Mouse (Mus musculus) thymus, postnatal 14 days (tissue): ENCODE measurements at regions not wholly inside any gene's neighbourhood (a gene's known extent, or its start where the extent isn't known, plus 50 kb on each side); places are given as distances from the start of the nearest gene placed in this dataset.

Source experiments
- DNase-seq: peaks from one replicate; pipeline ENCODE4 v3.0.0; 2021

DNA sequence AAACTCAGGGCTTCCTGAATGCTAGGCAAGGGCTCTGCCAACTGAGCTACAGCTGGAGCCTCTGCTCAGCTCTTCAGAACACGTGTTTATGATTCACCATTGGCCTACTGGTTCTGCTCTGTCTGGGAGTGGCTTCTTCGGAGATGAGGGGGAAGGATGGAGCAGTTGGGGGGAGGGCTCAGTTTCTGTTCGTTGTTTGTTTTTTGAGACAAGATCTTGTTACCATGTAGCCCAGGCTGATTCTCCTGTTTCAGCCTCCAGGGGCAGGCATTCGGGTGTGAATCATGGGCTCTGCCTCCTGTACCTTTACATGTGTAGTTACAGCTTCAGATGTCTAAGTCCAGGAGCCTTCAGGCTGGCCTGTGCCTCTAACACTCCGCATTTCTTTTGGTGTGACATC lies 285.3 kb upstream of the Gadl1 start:
- peak; percentile 67 for DNase-seq

DNA sequence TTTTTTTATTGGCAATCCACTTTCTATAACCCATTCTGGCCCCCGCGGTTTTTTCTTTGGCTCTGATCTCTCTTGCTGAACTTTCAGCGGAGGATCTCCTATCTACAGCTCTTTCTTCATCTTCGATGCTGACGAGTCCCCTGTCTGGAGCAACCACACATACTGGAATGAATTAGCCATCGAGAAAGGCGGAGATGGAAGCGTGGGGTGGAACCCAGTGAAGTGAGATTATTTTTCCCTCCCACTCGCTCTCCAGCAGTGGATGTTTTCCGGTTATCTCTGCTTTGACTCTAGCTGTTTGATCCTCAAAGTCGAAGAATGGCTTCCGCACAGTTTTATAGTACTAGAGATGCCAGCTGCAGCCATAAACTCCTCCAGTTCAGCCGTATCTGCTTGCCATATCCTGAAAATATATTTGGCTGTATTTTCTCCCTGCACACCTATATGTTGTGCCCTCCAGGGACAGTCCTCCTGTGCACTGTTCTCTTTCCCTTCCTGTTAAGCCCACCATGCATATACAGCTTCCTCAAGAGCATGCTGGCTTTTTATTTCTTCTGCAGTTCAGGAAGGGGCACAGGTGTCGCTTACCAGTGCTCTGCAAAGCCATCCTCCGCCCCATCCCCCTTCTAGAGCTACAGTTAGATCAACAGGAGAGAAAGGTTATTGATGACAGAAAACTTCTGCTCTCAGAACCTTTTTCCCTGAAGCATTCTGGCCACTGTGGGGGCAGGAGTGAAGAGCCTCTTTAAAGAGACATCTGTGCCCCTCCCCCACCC lies 284.3 kb upstream of the Gadl1 start:
- peak; percentile 73 for DNase-seq

DNA sequence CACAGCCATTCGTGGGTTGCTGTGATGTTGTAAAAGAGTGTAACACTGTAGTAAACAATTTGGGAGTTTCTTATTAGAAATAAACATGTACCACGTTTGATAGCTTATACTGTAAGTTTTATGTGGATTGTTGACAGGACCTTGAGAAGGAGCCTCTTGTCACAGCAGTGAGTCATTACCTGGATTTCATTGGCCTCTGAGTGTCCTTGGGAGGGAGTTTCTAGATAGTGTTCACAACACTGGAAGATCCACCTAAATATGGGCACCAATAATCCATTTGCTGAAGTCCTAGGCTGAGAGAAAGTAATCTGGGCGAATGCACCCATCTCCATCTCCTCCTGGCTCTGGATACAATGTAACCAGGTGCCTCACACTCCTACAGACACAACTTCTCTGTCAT lies 281.7 kb upstream of the Gadl1 start:
- no peak for DNase-seq

DNA sequence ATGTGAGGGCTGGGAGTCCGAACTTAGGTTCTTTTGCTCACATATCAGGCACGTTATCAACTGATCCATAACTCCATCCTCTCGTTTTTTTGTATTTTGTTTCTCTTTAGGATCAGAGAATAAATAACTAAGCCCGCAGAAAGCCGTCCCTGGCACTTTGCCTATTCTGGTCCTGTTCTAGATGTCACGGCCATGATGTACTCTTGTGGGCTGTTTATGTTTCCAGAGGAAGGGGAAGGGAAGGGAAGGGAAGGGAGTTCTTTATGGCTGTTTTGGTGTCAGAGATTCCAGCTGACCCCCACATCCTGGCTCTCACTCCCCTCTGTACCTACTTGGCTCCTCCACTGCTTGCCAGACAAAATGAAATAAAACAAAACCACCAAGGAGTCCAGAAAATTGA lies 272.1 kb upstream of the Gadl1 start:
- DNase-seq, result no peak

DNA sequence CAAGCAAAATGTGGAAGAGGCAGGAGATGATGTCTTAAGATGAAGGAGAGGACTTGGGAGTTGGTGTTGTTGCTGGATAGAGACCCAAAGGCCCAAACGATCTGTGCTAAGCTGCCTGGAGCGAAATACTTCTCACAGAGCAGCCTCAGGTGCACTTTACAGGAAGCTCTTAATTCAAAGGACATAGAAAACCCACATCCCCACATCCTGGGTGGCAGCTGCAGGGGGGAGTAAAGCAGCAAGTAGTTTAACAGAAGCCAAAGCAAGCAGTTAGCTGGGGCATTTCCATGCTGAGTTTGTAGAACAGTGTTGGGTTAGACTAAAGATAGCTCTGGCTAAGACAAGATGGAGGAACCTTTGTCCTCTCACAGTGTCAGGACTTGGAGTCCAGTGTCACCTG lies 268.5 kb upstream of the Gadl1 start:
- peak; percentile 65 for DNase-seq

DNA sequence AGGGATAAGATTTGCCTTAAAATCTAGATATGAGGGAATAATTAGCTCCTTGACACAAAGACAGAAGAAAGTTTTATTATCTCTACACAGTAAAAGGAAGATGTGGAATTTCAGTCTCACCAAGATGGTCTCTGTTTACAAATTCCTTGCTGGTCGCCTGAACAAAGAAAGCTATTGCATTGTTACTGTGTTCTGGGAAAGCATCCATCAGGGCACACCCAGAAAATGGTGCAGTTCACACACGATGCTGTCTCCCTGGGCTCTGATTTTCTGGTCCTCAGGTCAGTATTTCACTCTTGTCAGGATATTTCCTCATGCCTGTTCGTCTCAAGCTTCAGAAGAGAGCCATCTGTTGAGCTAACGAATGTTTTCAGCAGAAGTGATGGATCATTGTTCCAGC lies 267.2 kb upstream of the Gadl1 start:
- DNase-seq, result no peak

DNA sequence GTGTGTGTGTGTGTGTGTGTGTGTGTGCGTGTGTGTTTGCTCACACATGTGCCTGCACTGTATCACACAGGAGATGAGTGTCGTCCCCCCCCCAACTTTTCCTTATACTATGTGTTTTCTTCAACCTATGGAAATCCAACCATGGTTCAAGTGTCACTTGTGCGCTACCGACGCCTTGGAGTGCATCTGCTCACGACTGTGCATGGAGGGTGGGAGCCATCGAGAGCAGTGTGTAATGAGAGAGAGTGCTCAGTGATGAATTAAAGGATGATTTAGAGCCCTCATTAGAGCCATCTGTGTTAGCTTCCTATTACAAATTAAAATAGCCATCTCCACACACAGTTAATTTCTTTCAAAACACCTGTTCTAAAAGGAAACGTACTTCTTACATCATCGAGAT lies 264.3 kb upstream of the Gadl1 start:
- DNase-seq, result no peak

DNA sequence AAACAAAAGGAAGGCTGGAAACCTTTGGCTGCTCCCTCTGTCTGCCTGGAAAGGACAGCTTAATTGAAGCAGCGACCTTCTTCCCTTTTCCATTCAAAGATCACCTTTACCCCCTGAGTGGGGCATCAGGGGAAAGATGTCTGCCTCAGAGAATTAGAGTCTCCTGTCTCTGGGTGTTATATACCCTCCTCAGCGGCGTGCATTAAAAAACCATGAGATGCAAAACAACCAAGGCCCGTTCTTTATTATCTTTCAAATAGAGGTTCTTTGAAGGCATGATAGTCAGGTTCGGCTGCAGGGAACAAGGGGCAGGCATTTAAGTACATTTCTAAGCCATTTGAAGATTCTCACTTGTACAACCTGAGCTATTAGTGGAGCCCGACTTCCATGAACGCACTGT lies 263.0 kb upstream of the Gadl1 start:
- no peak for DNase-seq

DNA sequence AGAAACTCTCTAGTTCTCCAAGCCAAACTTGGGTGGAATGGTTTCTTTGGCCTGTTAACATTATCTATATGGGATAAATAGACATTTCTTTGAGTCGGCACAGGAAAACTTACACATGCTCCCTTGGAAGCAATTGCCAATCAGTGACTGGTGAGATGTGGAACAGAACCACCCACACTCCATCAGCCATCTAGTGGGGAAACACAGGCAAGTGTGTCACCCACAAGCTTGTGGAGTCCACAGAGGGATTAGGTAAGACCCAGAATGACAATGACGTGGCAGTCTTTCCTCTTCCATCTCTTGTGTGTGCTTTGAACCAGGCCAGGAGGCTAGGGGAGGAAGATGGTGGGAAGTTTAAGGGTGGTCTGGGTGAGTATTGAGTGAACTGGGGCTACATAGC lies 257.5 kb upstream of the Gadl1 start:
- no peak for DNase-seq

DNA sequence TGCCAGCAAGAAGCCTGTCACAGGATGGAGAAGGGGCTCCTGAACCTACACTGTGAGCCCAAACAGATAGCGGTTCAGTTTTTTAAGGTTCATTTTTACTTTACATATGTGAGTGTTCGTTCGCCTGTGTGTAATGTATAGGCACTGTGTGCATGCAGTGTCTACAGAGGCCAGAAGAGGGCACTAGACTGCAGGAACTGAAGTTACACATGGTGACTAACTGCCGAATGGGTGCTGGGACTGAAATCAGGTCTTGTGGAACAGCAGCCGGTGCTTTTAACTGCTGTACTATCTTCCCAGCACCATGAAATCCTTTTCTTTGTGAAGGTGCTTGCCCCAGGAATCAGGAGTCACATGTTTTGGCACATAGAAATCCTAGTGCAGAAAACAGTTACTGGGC lies 256.1 kb upstream of the Gadl1 start:
- DNase-seq, result no peak

DNA sequence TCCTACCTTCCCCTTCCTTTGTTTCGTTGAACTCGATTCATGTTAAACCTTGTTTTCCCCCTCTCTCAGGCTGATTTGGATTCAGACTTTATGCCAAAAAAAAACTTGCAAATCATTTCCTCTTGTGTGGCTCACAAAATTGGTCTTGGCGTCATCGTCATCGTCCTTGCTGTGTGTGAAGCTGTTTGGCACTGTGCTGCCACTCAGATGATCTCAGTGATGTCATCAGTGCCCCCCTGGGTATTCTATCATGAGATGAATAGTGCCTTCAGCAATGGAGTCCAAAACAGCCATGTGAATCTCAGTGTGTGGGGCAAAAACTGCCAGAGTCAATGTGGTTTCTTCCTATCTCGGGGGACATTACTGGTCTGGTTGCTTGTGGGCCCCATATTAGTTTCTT lies 254.3 kb upstream of the Gadl1 start:
- DNase-seq, result no peak

DNA sequence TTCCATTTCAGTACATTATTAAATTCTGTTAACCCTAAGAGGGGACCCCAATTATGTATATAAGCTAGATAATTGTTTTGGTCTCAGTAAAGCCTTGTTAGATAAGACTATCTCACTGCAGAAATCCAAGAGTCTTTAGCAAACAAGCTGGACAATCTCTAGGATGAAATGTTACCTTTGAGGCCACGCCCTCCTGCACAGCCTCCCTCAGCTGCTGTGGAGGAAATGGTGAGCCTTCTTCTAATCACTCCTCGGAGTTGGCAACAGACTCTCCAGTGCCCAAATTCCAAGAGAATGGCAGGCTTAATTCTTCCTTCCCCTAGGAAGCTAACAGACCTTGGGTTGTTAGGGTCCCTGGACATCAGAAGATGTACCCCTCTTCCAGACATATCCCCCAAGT lies 252.7 kb upstream of the Gadl1 start:
- no peak for DNase-seq

DNA sequence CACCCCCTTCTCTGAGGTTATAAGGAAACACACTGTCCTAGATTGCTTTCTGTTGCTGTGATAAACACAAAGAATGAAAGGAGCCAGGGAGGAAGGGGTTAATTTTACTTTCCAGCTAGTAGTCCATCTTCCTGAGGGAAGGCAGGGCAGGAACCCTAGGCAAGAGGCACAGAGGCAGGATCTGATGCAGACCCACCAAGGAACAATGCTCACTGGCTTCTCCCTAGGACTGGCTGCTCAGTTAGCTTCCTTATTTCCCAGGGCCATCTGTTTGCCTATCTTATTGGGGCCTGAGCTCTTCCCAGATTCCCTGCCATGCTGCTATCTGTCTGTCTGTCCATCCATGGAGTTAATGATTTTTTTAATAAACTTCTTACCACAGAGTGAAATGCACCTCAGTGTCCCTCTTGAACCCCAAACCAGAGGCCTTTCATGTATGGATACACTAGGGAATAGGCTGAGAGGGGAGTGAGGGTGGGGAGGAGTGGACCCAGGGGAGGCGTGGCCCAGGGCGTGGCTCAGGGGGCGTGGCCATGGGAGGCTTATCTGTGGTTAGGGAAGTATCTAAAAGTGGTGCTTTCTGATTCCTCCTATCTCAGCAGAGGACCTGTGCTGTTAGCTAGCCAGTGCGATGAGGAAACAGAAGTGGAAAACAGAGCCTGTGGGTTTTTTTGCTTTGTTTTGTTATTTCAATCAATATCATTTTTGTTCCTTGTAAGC lies 252.1 kb upstream of the Gadl1 start:
- DNase-seq, result no peak

DNA sequence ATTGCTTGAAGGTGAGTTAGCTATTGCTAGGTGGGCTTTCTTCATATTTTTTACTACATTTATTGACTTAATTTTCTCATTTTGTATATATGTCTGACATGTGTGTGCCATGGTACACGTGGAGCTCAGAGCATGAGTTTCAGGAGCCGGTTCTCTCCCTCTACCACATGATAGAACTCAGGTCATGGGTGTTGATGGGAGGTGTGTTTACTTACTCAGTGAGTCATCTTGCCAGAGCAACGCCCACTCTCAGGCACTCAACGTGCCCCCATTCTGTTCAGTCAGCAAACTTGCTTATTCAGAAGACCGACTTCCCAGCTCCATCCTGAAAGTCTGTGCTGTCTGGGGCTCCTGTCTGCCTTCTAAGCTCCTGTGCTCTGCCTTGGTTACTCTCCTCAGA lies 250.8 kb upstream of the Gadl1 start:
- DNase-seq, result no peak

DNA sequence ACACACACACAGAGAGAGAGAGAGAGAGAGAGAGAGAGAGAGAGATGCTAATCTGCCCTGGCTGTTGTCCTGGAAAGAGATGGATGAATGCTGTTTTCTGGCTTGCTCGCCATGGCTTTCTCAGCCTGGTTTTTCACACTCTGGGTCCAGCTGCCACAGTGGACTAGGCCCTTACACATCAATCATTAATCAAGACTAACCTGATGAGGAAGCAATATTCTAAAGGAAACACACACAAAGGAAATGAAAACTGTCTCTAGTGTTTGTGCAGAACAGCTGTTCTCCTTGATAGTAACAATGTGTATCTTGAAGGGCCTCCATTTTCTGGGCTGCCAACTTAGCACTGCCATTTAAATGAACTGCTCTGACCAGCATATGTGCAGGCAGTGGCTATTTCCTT lies 248.9 kb upstream of the Gadl1 start:
- DNase-seq, result no peak

DNA sequence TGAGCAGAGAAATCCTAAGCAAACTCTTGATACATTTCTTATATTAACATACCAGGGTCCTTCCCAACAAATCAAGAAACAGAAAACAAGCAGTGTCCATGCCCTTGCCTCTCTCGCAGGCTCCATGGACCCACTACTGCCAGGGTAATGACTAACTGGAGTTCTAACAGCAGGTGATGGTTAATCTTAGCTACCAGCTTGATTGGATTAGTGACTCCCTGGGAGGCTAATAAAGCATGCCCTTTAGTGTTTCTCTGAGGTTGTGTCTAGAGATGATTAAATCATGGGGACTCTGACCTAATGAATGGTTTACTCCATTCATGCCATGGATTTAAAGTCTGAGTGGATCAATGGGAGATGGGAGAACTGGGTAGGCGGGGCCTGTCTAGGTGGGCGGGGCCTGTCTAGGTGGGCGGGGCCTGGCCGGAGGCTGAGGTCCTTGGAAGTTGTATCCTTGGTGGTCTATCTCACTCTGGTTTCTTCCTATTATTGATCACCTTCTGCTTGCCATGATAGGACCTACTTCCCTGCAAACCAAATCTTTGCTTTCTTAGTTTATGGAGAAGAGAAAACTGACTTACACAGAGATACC lies 247.3 kb upstream of the Gadl1 start:
- DNase-seq, result no peak

DNA sequence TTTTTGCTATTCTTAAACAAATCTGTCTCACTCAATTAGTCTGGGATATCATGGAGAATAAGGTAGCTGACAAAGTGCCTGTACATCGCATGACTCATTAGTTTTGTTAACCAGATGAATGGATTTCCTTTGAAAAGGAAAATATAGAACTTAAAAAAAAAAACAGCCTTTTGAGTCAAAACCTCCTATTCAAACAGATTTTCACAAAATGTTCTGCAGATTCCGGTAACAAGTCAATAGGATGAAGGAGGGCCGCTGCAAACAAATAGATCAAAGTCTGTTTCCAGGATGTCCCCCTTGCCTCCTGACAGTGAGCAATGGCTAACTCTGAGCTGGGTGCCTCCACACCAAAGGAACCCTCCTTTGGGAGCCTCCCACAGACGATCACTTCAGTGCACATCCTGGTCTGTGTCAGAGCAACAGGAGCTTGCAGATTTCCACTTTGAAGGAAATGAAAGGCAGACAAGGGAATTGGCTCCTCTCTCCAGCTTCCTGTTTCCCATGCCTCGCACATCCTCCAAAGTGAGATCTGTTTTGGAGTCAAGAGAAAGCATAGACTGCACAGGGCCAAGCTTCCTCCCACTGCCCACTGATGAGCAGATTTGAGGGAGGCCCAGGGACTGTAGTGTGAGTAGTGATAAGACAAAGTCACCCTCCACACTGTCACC lies 243.8 kb upstream of the Gadl1 start:
- no peak for DNase-seq

DNA sequence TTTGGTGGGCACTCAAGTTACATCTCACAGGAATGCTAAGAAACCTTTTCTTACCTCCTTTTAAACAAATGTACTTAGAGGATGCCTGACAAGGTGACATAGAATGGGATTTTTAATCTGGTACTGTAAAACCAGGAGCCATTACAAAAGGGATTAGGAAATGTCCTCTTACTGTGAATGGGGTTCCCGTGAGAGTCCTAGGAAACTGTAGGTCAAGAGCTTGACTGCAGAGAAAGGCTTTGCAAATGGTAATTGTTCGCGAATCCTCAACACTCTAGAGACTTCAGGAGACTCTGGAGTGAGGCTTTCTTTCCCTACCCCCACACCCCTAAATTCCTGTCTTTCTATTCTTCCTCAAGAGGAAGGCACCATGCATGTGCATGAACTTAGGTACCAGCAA lies 242.7 kb upstream of the Gadl1 start:
- no peak for DNase-seq

DNA sequence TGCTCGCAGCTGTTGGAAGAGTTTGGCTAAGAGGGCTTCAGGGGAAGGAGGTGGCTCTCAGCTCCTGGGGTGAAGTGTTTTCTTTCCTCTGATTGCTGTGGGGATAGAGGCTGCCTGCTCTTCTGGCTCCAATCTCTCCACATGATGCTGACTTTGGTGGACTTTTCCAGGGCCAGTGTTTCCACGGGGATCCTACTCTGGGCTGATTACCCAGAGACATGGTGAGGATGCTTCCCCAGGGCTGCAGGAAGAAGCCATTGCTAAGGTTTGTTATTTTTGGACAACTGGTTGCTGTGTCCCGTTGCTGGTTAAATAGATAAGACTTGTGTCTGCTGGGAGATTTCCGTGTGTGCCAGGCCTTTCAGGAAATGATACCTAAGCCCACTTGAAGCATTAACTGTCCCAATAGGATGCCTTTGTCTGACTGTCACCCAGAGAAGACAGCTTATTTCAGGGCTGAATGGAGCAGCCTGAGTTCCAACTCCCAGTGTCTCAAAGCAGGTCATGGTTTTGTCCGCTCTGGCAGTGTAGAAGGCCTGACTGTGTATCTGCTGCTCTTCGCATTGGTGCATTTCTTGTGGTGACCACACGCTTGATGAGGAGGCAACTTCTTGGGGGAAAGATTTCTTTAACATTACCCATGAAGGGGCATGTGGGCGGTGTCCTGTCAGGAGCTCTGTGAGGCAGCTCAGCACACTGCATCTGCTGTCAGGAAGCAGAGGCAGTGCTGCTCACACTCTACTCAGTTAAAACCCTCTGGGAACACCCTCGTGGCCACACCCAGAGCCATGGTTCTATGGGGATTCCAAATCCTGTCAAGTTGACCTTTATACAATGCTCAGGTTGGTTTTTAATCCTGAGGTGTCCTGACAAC lies 228.3 kb upstream of the Gadl1 start:
- no peak for DNase-seq

DNA sequence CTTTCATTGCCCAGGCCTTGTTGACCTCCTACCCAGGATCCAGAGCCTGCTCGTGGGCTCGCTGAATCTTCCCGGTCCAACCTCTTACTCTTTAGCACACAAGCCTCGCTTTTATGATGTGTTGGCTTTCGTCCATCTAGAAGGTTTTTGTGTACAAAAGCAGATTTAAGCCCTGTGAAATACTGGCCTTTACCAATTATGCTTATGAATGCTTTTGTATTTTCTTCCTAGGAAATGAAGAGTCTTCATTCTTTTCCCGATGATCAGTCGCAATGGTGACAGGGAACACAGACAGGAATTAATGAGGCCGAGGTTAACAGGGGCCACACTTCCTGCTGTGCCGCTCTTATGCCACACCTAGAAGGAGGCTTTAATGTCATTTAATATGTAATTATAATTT lies 227.4 kb upstream of the Gadl1 start:
- DNase-seq, result no peak

DNA sequence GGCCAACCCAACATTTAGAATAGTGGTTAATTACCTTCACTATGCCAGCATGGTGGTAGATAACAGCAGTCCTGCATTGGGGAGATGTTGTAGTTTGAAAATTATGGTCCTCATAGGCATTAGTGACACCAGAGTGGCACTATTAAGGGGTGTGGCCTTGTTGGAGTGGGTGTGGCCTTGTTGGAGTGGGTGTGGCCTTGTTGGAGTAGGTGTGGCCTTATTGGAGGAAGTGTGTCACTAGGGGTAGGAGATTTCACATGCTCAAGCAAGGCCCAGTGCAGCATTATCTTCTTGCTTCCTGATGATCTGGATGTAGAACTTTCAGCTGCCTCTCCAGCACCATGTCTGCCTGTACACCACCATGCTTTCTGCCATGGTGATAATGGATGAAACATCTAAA lies 225.3 kb upstream of the Gadl1 start:
- no peak for DNase-seq

DNA sequence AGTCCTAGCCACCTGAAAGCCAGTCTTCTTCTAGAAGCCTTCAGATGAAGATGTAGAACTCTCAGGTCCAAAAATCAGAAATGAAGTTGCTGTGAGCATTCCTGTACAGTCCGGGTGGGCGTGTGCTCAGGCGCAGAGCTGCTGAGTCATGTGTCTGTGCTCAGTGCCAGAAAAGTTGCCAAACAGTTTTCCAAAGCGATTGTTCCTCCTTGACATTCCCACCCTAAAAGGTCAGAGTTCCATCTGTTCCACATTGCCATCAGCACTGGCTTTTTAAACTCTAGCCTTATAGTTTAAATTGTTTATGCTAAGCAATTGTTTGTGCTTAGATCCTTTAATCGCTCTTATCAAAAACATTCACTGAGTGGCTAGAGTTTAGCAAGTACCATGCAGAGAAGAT lies 222.7 kb upstream of the Gadl1 start:
- DNase-seq, result no peak

DNA sequence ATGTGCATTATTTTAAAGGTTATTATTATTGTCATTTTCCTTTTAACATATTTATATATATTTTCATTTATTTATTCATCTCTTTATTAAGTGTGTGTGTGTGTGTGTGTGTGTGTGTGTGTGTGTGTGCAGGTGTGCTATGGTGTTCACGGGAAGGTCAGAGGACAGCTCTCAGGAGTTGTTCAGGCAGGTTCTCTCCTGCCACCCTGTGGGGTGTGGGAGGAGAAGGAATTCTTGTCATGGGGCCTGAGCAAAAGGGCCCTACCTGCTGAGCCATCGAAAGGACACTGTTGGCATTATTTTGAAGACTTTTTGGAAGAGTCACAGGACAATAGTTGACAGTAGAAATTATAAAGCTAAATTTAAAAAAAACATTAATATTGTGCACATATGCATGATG lies 216.4 kb upstream of the Gadl1 start:
- DNase-seq, result no peak
